Mouse (Mus musculus) thymus, postnatal 10 days (tissue): ENCODE measurements around the gene Rassf2.

ENCODE experiments used
- DNase-seq, 2 experiments: peaks; one replicate each; pipeline ENCODE4 v3.0.0; 2021; ENCODE audit warnings: low spot score in 2 of 2

The Rassf2 gene

DNA sequence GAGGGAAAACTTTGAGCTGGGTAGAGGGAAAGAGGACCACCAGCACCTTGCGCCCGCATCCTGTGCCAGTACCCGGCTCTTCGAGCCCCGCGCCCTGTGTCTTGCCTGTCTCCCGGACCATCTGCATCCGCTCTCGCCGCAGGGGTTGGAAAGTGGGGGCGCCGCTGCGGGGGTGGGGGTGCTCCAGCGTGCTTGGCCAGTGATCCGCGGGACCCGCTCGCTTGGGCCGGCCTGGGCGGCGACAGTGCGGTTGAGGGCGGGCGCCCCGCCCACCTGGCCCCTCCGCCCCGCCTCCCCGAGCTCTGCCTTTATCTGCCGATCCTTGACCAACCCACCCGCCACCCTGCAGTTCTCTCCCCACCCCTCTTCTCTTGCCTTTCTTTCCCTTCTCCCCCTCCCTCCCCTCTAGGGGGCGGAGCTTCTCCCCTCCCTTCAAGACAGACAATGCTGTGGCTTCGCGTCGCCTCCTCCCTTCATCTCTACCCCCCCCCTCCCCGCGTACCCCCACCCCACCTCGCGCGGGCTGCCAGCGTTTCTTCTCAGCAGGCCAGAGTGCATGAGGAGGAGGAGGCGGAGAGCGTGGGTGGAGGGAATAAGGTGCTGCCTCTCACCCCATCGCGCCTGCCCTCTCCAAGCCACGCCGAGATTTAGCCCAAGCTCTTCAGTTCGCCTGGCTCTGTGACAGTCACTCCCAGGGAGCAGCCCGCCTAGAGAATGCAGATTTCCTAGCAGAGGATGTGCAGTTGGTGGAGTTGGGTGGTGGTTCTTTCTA, at the start of gene Rassf2:
Gene Rassf2 (minus strand): TSS at position 613 of the 772 bp plus-strand sequence.
- peak; percentile 82 to 88 for DNase-seq

DNA sequence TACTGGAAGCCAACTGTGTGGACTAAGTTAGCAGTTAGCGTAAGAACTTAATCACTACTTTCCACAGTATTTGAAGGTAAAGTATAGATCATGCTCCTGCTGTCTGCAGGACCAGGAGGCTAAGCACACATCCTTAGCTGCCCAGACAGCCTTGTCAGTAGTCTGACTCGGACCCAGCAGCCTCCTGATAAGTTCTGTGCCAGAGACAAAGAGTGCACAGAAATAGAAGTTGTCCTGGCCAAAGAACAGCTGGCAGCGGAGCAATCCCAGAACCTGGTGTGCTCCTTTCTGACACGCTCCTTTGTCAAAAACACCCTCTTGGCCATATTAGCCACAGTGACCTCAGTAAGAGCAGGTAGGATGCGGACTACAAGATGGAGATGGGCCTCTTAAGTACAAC, 49.1 kb upstream of the Rassf2 start:
- no peak for DNase-seq

DNA sequence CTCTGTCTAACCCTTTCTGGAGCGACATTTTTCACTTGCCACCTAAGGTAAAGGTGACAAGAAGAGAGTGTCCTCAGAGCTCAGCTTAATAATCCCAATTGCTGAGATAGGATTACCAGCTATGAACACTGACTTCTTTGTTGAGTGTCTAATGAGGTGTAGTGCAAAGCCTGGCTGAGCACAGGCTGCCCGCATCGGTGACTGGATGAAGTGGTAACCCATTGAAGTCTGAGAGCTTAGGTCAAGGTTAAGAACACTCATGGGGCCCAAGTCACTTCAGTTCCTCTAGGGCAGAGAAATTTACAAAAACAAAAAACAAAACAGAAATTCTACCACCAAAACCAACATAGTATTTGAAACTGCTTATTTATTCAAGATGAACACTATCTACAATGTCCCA, 43.0 kb upstream of the Rassf2 start:
- no peak for DNase-seq

DNA sequence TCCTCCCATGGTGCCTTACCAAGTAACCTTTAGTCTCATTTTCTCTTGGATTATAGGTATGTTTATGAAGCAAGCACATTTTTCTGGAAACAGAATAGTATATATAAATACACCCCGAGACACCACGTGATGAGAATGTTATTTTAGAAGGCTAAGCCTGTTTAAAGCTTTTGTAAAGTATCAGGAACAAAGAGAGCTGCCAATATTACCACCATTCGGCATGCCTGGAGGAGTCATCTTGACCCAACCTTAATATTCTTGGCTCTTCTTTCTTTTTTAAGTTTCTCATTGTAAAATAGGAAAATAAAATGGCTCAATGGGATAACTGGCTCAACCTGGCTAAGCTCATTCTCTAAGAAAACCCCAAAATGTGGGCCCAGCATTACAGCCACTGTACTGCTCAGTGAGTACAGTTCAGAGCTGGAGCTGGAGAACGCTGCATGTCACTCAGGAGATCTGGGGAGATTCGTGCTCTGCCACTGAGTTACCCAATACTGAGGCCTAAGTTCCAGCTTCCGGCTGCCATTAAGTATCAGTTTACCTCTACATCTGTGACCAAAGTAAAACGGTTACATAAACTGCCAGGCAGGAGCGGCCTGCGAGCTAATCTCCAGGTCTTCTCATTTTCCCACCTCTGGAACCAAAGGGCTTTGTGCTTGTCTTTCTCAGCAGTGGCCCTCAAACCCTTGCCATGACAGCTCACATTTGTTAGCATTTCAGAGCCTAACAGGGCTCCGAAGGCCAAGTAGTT, 40.1 kb upstream of the Rassf2 start:
- no peak for DNase-seq

DNA sequence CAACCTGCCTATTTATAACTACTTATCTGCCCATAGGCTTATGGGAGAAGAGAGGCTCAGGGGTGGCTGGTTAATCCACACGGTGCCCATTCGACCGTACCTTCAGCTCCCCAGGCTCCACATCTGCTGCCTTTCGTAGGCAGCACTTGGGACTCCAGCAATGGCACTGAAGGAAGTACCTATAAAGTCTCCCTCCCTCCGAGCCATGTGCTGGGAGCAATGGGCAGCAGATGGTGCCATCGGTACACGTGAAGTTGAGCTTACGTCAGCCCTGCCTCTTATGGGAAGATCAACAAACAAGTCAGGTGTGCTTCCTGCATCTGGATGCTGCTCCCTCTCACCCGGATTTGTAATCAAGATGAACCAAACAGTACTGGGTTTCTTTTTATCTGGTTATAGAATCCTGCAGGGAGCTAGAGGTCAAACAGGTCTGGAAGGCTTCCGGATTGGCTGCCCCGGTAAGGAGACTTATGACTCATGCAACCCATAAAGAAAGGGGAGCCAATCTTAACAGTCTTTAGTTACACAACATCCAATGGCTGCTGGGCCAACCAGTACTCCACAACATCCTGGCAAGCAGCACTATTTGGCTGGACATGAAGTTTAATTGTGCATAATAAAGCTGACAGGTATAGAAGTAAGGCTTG, 34.2 kb upstream of the Rassf2 start:
- no peak for DNase-seq

DNA sequence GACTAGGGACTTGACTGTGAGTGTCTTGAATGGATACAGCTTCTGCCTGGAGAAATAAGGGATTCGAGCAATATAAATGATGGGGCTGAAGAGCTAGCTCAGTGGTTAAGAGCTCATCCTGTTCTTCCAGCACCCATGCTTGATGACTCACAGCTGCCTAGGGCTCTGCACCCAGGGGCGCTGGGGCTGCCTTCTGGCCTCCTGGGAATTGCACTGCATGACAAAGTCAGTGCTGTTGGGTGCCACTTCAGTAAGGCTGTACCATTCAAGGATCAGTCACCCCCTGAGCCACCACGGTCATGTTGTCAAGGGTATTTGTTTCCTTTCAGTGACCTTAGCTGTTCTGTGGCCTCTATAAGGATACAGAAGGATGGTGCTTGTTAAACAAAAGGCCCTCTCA, 33.7 kb upstream of the Rassf2 start:
- no peak for DNase-seq

DNA sequence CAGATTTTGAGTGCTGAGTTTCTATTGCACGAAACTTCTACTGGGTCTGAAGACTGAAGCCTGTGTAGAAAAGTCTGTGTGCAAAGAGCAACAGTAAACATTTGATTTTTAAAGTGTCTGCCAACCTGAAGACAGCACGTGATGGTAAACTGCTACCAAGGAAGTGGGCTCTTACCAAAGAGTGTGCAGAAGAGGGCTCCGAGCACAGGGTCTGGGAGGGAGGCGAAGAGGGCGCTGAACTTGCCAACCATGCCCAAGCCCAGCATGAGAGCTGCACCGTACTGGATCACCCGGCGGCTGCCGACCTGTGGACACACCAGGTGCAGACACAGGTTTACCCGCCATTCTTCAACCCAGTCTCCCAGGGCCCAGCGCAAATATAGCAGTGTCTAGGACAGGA, 31.8 kb upstream of the Rassf2 start:
- DNase-seq = no peak

DNA sequence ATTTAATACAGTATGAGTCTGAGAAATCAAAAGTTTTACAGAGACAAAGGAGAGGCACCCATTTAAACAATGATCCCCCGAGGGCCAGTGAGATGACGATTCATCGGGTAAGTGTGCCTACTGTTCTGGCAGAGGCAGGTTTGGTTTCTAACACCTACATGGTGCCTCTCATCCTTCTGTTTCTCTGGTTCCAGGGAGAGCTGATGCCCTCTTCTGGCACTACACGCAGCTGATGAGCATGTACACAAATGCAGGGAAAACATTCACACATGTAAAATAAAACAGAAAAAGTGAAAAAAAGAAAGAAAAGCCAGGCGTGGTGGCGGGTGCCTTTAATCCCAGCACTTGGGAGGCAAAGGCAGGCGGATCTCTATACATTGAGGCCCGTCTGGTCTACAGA, 29.9 kb upstream of the Rassf2 start:
- no peak for DNase-seq

DNA sequence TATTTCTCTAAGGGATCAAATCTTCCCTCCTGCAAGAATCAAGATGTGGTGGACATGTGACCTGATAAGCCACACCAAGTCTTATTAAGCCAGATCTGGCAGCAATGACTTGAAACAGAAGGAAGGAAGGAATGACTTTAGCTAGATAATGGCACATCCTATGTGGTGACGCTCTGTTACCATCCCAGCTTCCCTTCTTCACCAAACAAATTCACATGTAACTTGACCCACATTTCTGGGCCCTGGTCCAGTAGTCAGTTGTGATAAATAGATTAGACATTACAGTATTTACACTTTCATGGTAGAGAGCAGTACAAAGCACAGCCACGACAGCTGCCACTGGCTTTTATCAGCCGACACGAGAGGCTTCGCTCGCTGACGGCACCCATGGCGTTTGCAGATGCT, 25.3 kb upstream of the Rassf2 start:
- DNase-seq = no peak

DNA sequence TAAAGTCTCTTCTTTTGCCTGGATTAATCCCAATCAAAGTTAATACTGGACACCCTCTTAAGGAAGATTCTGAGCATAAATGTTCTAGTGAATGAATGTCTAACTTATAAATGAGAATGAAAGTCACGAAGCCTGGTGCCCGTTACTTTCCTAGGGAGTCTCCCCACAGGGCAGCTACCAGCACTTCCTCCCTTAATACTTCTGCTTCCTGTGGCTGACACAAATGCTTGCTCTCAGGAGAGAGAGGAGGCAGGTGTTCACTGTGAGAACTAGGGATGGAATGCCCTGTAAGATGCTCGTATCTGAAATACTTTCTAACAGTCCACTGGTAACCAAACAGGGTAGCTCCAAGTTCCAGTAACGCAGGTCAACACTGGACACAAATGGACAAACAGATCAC, 23.8 kb upstream of the Rassf2 start:
- DNase-seq = no peak

DNA sequence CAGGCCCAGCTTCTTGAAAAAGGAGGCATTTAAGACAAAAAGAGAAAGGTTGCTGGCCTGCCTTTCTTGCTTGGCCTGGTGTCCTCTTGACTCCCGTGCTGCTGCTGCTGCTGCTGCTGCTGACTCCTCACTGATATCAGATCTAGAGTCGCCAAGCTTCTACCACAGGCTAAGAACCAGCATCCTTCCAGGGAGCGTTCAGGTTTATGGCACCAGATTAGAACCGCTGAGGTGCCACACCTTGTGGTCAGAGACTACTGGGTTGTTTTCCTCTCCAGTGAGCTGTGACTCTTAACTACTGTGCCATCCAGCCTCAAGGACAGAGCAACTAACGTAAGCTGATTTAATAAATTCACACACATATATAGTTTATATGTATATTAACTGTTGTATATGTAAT, 21.7 kb upstream of the Rassf2 start:
- no peak for DNase-seq

DNA sequence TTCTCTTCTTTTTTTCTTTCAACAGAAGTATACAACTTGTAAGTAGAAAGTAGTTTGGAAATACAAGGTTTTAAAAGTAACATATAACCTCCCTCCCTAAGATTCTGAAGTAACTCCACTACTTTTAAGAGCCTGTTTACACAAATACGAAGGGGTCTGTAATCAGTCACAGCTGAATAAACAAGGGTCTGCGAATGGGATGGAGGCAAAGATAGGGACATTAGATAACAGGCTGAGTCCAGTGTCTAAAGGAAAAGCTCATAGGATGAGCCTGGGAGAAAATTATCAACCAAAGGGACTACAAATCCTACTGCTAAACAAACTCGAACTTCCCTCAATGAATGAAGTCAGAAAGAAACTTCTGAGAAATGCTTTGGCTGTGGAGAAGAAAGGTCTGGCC, 19.9 kb upstream of the Rassf2 start:
- no peak for DNase-seq

DNA sequence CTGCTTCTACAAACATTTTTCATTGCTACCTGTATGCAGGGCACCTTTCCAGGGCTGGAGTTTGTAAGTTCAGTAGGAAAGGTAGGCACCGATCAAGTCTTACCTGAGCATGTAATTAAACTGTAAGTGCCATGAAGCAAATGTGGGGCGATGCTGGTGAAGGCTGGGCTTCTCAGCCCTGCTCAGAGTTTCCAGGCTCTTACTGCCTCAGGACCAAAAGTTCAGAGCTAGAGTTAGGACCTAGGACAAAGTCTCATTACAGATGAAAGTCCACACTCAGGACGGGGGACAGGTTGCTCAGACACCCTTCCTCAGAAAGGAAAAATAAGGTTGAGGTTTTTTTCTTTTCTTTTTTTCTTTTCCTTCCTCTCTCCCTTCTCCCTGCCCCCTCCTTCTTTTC, 19.4 kb upstream of the Rassf2 start:
- DNase-seq = no peak

DNA sequence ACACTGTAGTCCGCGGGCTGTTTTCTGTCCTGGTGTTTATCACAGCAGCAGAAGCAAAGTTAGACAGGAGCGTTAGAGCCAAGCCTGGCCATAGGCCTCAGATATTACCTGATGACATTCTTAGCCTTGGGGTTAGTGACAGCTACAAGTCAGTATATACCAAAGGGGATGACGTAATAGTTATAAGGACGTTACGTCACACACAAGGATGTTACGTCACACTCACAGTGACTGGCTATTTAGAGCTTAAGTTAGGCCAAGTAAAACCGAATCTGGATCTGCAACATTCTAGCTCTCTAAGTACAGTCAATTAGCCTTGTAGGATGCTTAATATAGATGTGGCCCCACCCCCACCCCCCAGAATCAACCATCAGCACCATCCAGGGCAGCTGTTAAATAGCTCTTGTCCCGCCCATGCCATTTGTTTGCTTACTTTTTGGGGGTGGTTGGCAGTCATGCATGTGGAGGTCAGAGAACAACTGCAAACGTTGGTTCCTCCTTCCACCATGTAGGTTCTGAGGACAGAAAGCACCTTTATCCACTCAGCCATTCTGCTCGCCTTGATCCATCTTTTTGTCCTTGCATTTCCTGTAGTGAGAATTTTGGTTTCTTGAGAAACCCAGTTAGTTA, 18.2 kb upstream of the Rassf2 start:
- no peak for DNase-seq

DNA sequence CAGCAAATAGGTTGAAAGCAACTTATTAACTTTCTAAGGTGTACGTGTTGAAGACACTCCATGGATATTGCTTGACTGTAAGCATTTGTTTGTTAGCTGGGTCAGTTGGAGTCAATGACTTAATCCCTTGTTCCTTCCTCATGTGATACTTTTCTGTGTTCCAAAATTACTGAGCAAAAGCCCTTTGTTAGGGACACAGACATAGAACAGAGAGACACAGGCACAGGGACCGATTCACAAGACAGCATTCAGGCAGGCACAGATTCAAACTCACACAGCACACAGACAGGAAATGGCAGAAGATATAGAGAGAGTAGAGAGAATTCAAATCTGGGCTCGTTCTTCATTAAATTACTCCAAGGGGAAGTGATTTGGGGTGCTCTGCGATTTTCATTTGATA, 17.3 kb upstream of the Rassf2 start:
- no peak for DNase-seq

DNA sequence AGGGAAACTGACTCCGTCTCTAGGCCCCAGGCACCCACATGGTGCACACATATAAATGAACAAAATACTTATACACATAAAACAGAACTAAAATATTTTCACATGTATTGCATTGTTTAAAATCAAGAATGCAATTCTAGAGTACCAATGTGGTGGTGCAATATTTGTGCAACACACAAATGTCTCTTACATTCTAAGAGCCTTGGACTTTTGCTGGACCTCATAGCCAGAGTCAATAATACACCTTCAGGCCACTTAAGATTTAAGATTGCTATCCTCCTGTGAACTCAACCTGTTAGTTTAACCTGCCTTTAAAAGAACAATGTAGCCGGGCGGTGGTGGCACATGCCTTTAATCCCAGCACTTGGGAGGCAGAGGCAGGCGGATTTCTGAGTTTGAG, 16.6 kb upstream of the Rassf2 start:
- DNase-seq = no peak

DNA sequence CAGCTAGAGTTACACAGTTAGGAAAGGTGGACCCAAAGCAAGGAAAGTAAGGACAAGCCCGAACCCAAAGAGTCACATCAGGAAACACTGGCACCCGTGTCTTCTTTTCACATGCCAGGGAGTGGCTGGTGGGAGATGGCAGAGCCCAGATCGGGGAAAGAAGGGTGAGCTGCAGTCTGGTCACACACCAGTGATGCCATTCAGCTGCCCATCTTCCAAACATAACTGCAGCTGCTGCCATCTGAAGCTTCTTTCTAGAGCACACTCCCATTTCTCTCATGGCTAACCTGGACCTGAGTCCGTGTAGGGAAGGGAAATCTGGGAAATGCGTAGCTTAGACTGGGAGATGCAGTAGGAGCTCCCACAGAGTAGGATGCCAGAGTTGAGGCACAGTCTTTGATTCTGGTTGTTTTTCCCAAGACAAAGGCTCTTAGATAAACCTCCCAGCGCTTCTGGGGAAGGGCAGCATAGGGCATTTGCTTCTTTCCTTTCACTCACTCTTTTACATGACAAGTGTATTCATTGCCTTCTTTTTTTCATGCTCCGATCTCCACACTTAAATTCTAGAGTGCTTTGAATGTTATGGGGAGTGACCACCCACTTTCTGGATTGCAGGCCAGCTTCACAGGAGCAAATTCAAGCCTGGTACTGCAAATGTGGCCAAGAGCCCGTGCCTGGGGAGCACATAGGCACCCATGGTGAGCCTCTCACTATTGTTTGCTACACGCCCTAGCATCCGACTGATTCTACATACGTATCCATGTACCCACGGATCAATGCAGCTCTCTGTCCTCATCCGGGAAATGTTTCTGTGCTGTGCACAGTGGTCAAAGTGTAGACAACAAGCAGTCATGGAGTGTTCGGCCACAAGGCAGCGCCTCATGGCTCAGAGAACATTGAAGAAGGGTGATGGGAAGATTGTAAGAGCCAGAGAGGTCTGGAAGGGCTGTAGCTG, 14.5 kb upstream of the Rassf2 start:
- DNase-seq = no peak

DNA sequence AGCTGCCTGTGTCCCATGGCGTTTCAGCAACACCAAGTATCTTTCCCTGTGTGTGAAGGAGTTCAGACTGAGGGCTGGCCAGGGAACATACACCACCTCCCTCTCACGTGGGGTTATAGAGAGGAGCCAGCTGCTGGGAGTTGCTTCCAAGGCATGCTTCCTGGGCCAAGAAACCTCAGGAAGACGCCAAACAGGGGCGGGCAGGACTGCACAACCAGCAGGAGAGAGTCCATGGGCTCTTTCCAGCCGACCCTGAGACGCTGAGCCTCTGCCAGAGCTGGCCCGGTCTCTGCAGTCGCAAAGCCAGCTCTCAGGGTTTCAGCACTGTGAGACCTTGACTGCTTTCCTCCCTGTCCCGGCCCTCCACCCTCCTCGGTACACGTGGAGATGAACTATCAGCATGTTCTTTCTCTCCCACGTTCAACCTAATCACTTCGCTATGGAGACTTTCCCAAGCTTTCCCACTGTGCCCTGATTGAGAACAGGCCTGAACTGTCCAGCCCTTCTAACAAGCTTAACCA, 13.1 kb upstream of the Rassf2 start:
- no peak for DNase-seq

DNA sequence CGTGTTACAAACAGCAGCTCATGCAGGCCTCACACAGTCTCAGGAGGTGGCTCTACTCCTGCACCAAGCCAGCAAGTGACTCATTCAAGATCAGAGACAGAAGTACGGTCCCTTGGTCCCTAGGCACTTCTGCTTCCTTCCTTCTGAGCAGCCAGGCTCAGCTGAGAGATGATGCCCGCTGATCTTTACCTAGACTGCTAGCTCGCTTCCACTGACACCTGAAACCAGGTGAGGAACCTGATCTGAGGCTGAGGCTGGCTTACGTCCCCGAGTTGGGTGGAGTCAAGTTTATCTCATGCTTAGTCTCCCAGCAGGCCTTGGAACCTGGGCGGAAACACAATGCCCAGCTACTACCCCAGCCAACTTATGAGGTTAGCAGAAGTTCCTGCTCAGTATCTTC, 9.8 kb upstream of the Rassf2 start:
- DNase-seq = peak in 1 of 2 experiments; percentile 41

DNA sequence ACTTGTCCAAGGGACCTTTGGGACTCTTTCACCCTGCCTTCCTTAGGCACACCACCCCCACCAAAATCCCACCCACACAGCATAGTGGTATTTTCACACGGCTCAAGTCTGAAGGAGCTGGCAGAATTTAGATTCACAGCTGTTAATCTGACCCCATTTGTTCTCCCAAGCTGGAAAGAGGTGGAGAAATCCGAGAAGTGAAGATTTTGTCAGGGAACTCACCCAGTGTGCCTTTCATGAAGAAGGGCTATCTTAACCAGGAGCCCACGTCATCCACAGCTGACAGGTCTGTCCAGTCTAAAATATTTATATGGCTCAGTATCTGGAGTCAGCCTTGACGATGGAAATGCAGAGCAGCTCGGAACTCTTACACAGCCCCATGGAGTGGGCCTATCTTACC, 6.3 kb upstream of the Rassf2 start:
- no peak for DNase-seq

DNA sequence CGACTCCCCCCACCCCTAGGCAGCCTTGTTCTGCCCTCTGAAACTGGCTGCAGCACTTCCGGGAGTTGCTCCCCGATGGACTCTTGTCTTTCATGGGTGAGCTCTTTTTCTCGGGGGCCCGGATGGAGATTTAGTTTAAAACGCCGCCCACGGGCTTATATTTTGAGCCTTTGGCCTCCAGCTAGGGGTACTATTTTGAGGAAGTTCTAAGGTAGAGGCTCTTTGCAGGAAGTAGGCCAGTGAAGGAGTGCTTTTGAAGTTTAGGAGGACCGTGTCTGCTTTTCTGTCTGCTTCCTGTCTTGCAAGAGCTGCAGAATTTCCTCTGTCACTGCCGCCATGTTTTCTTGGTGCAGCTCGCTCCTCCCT, 5.4 kb upstream of the Rassf2 start:
- peak; percentile 44 to 50 for DNase-seq
